Mouse (Mus musculus) adrenal gland, postnatal 4 days (tissue): ENCODE results near the gene Fbxo17. TPM values are rescaled to one million over a fixed set of nuclear protein-coding genes. Genes with fewer than 3 reads are reported as not detected.
A peak's percentile ranks its signal among the peaks of the same experiment; 100 is the strongest.

Experiments used
- DNase-seq, 2 experiments: peaks; one replicate each; pipeline ENCODE4 v3.0.0; 2021 to 2022; ENCODE audit warnings: low spot score in 2 of 2, mixed read lengths in 2 of 2
- total RNA-seq, 2 experiments: library from RNA; stranded (reverse); gene quantifications; 2 replicates each; pipeline ENCODE4 v1.2.3; 2021

The Fbxo17 gene
- total RNA-seq, 2 experiments from 2014 or later, result 10.1 to 10.6 TPM

DNA sequence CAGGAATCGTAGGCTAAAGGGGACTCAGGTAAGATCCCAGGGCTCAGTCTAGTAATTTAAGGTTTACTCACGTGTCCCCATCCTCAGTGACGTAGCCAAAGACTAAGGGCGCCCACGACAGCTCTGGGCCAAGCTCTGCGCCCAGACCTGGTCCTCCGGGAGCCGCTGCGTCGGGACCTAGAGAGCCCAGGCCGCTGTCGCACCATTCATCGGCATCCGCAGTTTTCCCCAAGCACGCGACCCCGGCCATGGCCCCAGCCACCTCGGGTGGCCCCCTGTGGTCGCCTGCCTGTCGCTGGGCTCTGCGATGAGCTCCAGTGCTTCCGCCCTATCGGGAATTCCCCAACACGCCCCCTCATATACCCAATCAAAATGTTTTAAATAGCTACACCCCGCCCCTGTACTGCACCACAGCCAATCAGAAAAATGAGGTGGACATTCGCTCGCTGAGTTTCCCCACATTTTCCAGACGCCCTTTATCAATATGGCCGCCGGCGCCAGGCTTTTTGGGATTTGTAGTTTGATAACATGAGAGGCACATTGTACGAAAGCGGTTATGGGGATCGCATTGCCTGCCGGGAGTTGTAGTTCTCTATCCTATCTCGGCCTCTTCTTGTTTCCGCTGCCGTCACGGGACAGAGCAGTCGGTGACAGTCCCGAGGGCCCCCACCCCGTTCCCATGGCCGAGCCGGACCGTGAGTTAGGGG is 49.7 kb downstream of the Fbxo17 start, which contains the start of gene Sirt2:
Gene Sirt2, plus strand, starts transcription at position 563 of the 707 bp plus-strand sequence.
- peak; percentile 80 to 95 for DNase-seq

DNA sequence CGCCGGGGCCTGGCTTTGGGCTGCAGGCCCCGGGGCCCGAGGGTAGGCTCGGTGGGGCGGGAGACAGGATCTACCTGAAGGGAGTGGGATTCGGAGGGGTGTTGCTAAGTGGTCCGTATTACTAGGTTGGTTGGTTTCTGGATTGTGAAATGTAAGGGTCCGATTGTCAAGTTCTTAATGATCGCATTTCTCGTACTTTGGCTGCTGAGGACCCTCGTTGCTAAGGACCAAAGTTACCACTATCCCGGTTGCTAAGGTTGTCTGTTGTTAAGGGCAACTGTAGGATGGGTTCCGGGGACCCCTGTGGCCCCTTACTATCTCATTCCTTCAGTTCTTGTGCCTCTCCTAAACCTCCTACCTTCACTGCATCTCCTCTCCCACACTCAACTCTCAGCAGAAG is 50.3 kb downstream of the Fbxo17 start:
- DNase-seq, result no peak

GRCm38 (mm10) chr7:28767462-28767965 is 50.9 kb downstream of the Fbxo17 start, which contains the start of gene Nfkbib:
TSS of gene Nfkbib (minus strand) at chr7:28767512.
- DNase-seq, result no peak

- no peak for DNase-seq
Measured at GRCm38 (mm10) chr7:28769414-28769958, 52.9 kb downstream of the Fbxo17 start.

DNA sequence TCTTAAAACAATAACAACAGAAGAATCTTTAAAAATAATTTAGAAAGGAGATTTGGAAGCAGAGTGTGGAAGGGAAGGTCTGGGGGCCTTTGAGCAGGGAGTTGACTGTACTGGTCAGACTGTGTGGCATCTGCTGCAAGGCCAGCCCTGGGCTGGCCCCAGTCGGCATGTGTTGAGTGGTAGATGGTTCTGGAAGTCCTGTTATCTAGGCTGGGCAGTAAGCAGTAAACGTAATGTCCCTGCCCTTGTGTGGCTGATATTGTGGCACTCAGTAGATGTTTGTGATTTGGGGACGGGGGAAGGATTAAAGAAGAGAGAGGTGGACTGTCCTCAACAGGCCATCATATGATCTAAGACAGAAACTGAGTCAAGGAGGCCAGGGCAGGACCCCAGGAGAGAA is 53.7 kb downstream of the Fbxo17 start:
- no peak for DNase-seq

DNA sequence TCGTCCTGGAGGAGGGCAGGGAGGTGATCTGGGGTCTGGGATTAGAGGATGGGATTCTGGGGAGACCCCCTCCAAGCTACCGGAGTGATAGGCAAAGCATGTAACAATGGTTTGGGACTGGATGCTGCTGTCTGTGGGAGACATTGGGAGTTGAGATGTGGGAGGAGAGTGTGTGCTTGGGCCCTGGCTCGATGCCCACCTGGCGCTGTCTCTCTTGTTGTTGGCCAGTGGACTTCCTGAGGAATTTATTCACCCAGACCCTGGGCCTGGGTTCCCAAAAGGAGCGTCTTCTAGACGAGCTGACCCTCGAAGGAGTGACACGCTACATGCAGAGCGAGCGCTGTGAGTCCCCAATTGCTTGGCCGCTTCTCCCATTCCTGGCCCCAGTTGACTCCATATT is 55.3 kb downstream of the Fbxo17 start:
- DNase-seq, result no peak

DNA sequence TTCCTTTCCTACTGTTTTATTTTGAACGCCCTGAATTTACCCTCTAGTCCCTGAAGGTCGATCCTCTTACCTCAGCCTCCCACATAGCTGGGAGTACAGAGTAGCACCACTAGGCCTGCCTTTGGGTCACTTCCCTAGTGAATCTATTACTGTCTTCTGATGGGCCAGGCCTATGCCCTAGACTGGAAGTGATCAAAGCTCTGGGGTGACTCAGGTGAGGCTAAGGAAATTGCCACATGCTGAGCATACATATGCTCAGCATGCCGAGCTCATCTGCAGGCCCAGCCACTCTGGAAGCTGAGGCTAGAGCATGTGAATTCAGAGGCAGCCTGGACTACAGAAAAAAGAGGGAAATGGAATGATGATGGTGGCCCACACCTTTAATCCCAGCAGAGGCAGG is 56.6 kb downstream of the Fbxo17 start:
- DNase-seq, result no peak

DNA sequence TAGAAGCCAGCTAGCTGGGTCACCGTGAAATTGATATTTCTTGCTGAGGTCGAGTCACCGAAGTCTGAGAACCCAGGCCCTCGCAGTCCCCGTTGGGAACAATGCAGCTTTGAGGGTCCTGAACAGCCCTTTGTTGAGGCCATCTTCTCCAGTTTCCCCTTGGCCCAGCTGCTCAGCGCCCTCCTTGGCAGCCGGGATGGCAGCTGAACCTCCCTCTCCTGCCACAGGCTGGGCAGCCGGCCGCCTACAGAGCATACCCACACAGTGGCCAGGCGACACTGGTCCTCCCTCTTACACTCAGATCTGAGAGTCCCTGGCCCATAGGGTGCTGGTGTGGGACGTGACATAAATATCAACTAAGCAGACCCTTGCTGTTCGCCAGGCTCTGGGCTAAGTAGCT is 57.6 kb downstream of the Fbxo17 start:
- no peak for DNase-seq

GRCm38 (mm10) chr7:28775129-28775528 is 58.5 kb downstream of the Fbxo17 start:
- no peak for DNase-seq

GRCm38 (mm10) chr7:28778825-28779224 is 62.2 kb downstream of the Fbxo17 start:
- DNase-seq, result no peak

DNA sequence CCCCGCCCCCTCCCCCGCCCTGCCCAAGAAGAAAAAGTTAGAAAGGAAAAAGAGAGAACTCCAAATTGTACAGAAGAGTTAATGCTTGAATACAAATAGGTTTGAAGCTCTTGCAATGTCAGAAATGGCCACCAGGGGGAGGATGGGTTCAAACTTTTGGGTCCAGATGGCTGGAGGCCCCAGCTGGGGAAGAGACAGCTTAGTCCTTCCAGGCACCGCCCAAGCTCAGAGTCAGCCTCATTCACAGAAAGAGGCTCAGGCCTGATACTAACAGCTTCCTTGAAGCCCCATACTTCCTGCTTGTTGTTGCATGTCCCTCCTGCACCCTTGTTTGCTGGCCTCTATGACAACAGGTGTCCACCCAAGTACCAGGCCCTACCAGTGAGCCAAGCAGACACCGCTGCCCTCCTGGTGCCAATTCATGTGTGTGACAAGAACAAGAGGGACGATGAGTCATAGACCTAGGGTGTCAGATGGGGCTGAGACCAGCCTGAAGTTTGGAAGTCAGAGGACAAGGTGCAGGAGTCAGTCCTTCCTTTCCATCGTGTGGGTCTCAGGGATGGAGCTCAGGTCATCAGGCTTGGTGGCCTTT is 63.6 kb downstream of the Fbxo17 start:
- peak; percentile 82 to 83 for DNase-seq

DNA sequence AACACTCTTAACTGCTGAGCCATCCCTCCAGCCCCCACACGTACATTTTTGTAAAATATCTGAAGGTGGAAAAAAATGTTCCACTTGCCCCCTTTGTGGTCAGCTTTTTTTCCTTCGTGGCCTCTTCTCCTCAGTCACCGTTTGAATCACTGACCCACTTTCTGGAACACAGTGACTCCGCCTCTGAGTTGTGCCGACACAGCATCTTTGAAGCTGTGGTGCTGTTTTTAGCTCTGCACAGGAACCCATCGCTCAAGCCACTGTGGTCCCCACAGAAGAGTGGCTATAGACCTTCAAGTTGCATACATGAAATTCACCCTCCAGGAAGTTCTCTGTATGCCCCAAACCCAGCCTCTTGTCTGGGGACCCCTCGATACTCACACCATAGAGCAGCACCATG is 64.3 kb downstream of the Fbxo17 start:
- DNase-seq, result no peak

- DNase-seq, result no peak
Measured at GRCm38 (mm10) chr7:28781261-28781663, 64.7 kb downstream of the Fbxo17 start.

- DNase-seq, result no peak
Measured at GRCm38 (mm10) chr7:28785161-28785560, 68.6 kb downstream of the Fbxo17 start.

Other genes with a start within 250 kb of the Fbxo17 start
- not detected for gene Ifnl2, start 206.3 kb upstream of the Fbxo17 start, total RNA-seq
- not detected for gene Ifnl3, start 194.0 kb upstream of the Fbxo17 start, total RNA-seq
- 100 to 1,000 TPM in 1 of 2 experiments, not detected in 1; 117 TPM for gene Sycn, start 175.9 kb upstream of the Fbxo17 start, total RNA-seq
- not detected for gene Nccrp1, start 169.6 kb upstream of the Fbxo17 start, total RNA-seq
- 10 to 100 TPM; 56.0 to 59.0 TPM for gene Samd4b, start 118.7 kb upstream of the Fbxo17 start, total RNA-seq
- gene Pak4, start 118.6 kb upstream of the Fbxo17 start, total RNA-seq, result 10 to 100 TPM; 32.0 to 36.6 TPM
- gene Acp7, start 85.5 kb upstream of the Fbxo17 start, total RNA-seq, result not detected
- gene Fbxo27, start 24.0 kb upstream of the Fbxo17 start, total RNA-seq, result 1 to 10 TPM; 2.8 to 4.6 TPM
- gene Mrps12, start 25.0 kb downstream of the Fbxo17 start, total RNA-seq, result 10 to 100 TPM; 59.7 to 63.5 TPM
- gene Sars2, start 25.2 kb downstream of the Fbxo17 start, total RNA-seq, result 10 to 100 TPM; 25.0 to 27.0 TPM
- gene Ccer2, start 39.4 kb downstream of the Fbxo17 start, total RNA-seq, result not detected
- 10 to 100 TPM; 62.8 to 66.2 TPM for gene Sirt2, start 49.9 kb downstream of the Fbxo17 start, total RNA-seq
- gene Nfkbib, start 50.7 kb downstream of the Fbxo17 start, total RNA-seq, result 10 to 100 TPM; 24.6 to 27.3 TPM
- gene Rinl, start 72.2 kb downstream of the Fbxo17 start, total RNA-seq, result 1 to 10 TPM; 2.2 to 4.2 TPM
- 100 to 1,000 TPM; 722 to 725 TPM for gene Hnrnpl, start 91.7 kb downstream of the Fbxo17 start, total RNA-seq
- gene Ech1, start 108.4 kb downstream of the Fbxo17 start, total RNA-seq, result 100 to 1,000 TPM; 327 to 392 TPM
- gene Lgals4, start 117.0 kb downstream of the Fbxo17 start, total RNA-seq, result 10 to 100 TPM; 29.2 to 33.2 TPM
- 1 to 10 TPM; 3.9 TPM for gene Lgals7, start 147.0 kb downstream of the Fbxo17 start, total RNA-seq
- under 1 TPM; 0.11 to 0.17 TPM for gene Capn12, start 164.6 kb downstream of the Fbxo17 start, total RNA-seq
- 100 to 1,000 TPM; 220 to 242 TPM for gene Actn4, start 245.5 kb downstream of the Fbxo17 start, total RNA-seq